Mouse (Mus musculus) spleen, adult 12 weeks (tissue): Measurements from ENCODE around the gene Slc43a3.

Source experiments
- DNase-seq: peaks from one replicate; pipeline ENCODE4 v3.0.0; 2022; ENCODE audit warnings: low spot score

Gene Slc43a3

GRCm38 (mm10) chr2:84937491-84938150 lies 1.2 kb downstream of the Slc43a3 start:
- peak; percentile 37 for DNase-seq

GRCm38 (mm10) chr2:84938249-84938946 lies 2.0 kb downstream of the Slc43a3 start:
- peak; percentile 70 for DNase-seq

- no peak for DNase-seq
Measured at GRCm38 (mm10) chr2:84939306-84939705, 2.9 kb downstream of the Slc43a3 start.

GRCm38 (mm10) chr2:84939711-84940110 lies 3.3 kb downstream of the Slc43a3 start:
- DNase-seq = no peak

GRCm38 (mm10) chr2:84941332-84941731 lies 5.0 kb downstream of the Slc43a3 start:
- no peak for DNase-seq

- no peak for DNase-seq
Measured at GRCm38 (mm10) chr2:84941795-84942194, 5.4 kb downstream of the Slc43a3 start.

GRCm38 (mm10) chr2:84947154-84947771 lies 10.9 kb downstream of the Slc43a3 start:
- no peak for DNase-seq

- DNase-seq = no peak
Measured at GRCm38 (mm10) chr2:84948252-84948651, 11.9 kb downstream of the Slc43a3 start.

- no peak for DNase-seq
Measured at GRCm38 (mm10) chr2:84948721-84949120, 12.3 kb downstream of the Slc43a3 start.

GRCm38 (mm10) chr2:84951027-84951426 lies 14.6 kb downstream of the Slc43a3 start:
- no peak for DNase-seq

- DNase-seq = no peak
Measured at GRCm38 (mm10) chr2:84952251-84952650, 15.9 kb downstream of the Slc43a3 start.

- no peak for DNase-seq
Measured at GRCm38 (mm10) chr2:84952693-84953092, 16.3 kb downstream of the Slc43a3 start.

- no peak for DNase-seq
Measured at GRCm38 (mm10) chr2:84955435-84955834, 19.1 kb downstream of the Slc43a3 start.

- peak; percentile 56 for DNase-seq
Measured at GRCm38 (mm10) chr2:84956274-84956673, 19.9 kb downstream of the Slc43a3 start.

GRCm38 (mm10) chr2:84958588-84959264 lies 22.3 kb downstream of the Slc43a3 start:
- no peak for DNase-seq

GRCm38 (mm10) chr2:84961300-84961699 lies 24.9 kb downstream of the Slc43a3 start:
- no peak for DNase-seq

- no peak for DNase-seq
Measured at GRCm38 (mm10) chr2:84961901-84962300, 25.5 kb downstream of the Slc43a3 start.

- DNase-seq = no peak
Measured at GRCm38 (mm10) chr2:84962906-84963507, 26.6 kb downstream of the Slc43a3 start.

- no peak for DNase-seq
Measured at GRCm38 (mm10) chr2:84964111-84964801, 27.9 kb downstream of the Slc43a3 start.

- DNase-seq = no peak
Measured at GRCm38 (mm10) chr2:84967318-84967991, 31.1 kb downstream of the Slc43a3 start.

- no peak for DNase-seq
Measured at GRCm38 (mm10) chr2:84975580-84975979, 39.2 kb downstream of the Slc43a3 start.
